Mouse (Mus musculus) neural tube, embryonic 14.5 days (tissue): ENCODE data around the gene Elf3. TPM values are rescaled to one million over a fixed set of nuclear protein-coding genes. Genes with fewer than 3 reads are reported as not detected.

ENCODE experiments used
- ATAC-seq: fragments of 200-750 bp; cut with Nextera tagmentation; 2 replicates; pipeline ENCODE4 v1.8.0; 2017; ENCODE audit warnings: low read depth, mild to moderate bottlenecking, moderate TSS enrichment, moderate library complexity
- H3K27ac ChIP-seq: fragments of 300-500 bp; sonication (generic); 2 replicates; pipeline ENCODE4 v1.5.1; 2014; ENCODE audit warnings: low read depth, mild to moderate bottlenecking, control low read depth, low read length, moderate library complexity, mixed read lengths
- H3K27me3 ChIP-seq: fragments of 300-500 bp; sonication (generic); 2 replicates; pipeline ENCODE4 v1.6.1; 2014; ENCODE audit warnings: low read length; ENCODE audit not compliant: control insufficient read depth, insufficient read depth
- H3K36me3 ChIP-seq: fragments of 300-500 bp; sonication (generic); 2 replicates; pipeline ENCODE4 v1.6.1; 2014; ENCODE audit warnings: low read length, mixed read lengths; ENCODE audit not compliant: control insufficient read depth, insufficient read depth
- H3K4me1 ChIP-seq: fragments of 300-500 bp; sonication (generic); 2 replicates; pipeline ENCODE4 v1.6.1; 2014; ENCODE audit warnings: low read length; ENCODE audit not compliant: control insufficient read depth, insufficient read depth
- H3K4me2 ChIP-seq: fragments of 300-500 bp; sonication (generic); 2 replicates; pipeline ENCODE4 v1.6.1; 2014; ENCODE audit warnings: mild to moderate bottlenecking, low read depth, low read length, control low read depth
- H3K4me3 ChIP-seq: fragments of 300-500 bp; sonication (generic); 2 replicates; pipeline ENCODE4 v1.5.1; 2014; ENCODE audit warnings: low read depth, low read length, control low read depth, mixed read lengths
- H3K9ac ChIP-seq: fragments of 300-500 bp; sonication (generic); replicated peaks from 2 replicates; pipeline ENCODE4 v1.6.1; 2014; ENCODE audit warnings: low read depth, mild to moderate bottlenecking, control low read depth, low read length, mixed read lengths
- H3K9me3 ChIP-seq: fragments of 300-500 bp; sonication (generic); 2 replicates; pipeline ENCODE4 v1.6.1; 2016; ENCODE audit warnings: low read length; ENCODE audit not compliant: control insufficient read depth
- WGBS: fragments of 180-500 bp; shearing (Covaris S2); extraction: QIAGEN DNeasy Blood & Tissue Kit; methylation state at CpG from one replicate; pipeline ENCODE4 v1.1.7; 2014; 5-methylcytosine and 5-hydroxymethylcytosine counted together
- polyA plus RNA-seq: library from polyadenylated mRNA; unstranded; fragments of >200 nt; fragmentation: Nextera tagmentation; extraction: Ambion mirVana; gene quantifications from 2 replicates; pipeline ENCODE4 v1.2.1, GENCODE M21; 2014

Elf3 gene
- polyA plus RNA-seq, 1 experiment from 2014 or later, result 0.35 TPM

GRCm38 (mm10) chr1:135271371-135271770 lies 13.0 kb upstream of the Elf3 start:
- WGBS, result 92% methylated on average over 9 of the region's 9 CpGs
- Histone ChIP-seq H3K4me2 (no peak overlapping the region), H3K4me3 (no peak overlapping the region), H3K9ac (no peak overlapping the region), H3K36me3 (peaks cover 22% of the 10 kb centered on the region), H3K9me3 (no peaks in the 10 kb centered on the region), H3K27ac (no peak overlapping the region), H3K27me3 (no peaks in the 10 kb centered on the region), H3K4me1 (no peaks in the 10 kb centered on the region)
- ATAC-seq, result no peak

GRCm38 (mm10) chr1:135267663-135268446 lies 9.5 kb upstream of the Elf3 start:
- 89% methylated on average over 10 of the region's 10 CpGs for WGBS

GRCm38 (mm10) chr1:135265834-135266233 lies 7.5 kb upstream of the Elf3 start:
- Histone ChIP-seq H3K27me3 (no peaks in the 10 kb centered on the region), H3K4me1 (no peaks in the 10 kb centered on the region), H3K27ac (no peak overlapping the region), H3K4me3 (no peak overlapping the region), H3K9ac (no peak overlapping the region), H3K9me3 (no peaks in the 10 kb centered on the region), H3K4me2 (no peak overlapping the region), H3K36me3 (peaks cover 25% of the 10 kb centered on the region)
- WGBS, result 88% methylated on average over 5 of the region's 5 CpGs
- ATAC-seq, result no peak

More at GRCm38 (mm10) chr1:135267663-135268446, 9.5 kb upstream of the Elf3 start:
- Histone ChIP-seq H3K27me3 (no peaks in the 10 kb centered on the region), H3K27ac (no peak overlapping the region), H3K9ac (no peak overlapping the region), H3K4me1 (no peaks in the 10 kb centered on the region), H3K4me2 (no peak overlapping the region), H3K36me3 (peaks cover 35% of the 10 kb centered on the region), H3K9me3 (no peaks in the 10 kb centered on the region), H3K4me3 (no peak overlapping the region)
- no peak for ATAC-seq

GRCm38 (mm10) chr1:135263316-135263715 lies 4.9 kb upstream of the Elf3 start:
- H3K4me1 ChIP-seq, result peaks cover 6% of the 10 kb centered on the region; the same call in 1 of the 2 replicates
- WGBS, result 90% methylated on average over 9 of the region's 9 CpGs
- H3K4me2 ChIP-seq, result no peak overlapping the region
- peaks cover 22% of the 10 kb centered on the region for H3K36me3 ChIP-seq
- ATAC-seq, result no peak
- H3K27ac ChIP-seq, result no peak overlapping the region
- H3K9ac ChIP-seq, result no peak overlapping the region
- H3K4me3 ChIP-seq, result no peak overlapping the region
- no peaks in the 10 kb centered on the region for H3K27me3 ChIP-seq
- H3K9me3 ChIP-seq, result no peaks in the 10 kb centered on the region

GRCm38 (mm10) chr1:135262329-135262728 lies 4.0 kb upstream of the Elf3 start:
- peaks cover 6% of the 10 kb centered on the region; the same call in 1 of the 2 replicates for H3K4me1 ChIP-seq
- no peak overlapping the region for H3K9ac ChIP-seq
- no peak overlapping the region for H3K4me2 ChIP-seq
- H3K27me3 ChIP-seq, result no peaks in the 10 kb centered on the region
- H3K27ac ChIP-seq, result no peak overlapping the region
- ATAC-seq, result no peak
- 83% methylated on average over 3 of the region's 3 CpGs for WGBS
- H3K36me3 ChIP-seq, result peaks cover 22% of the 10 kb centered on the region
- H3K9me3 ChIP-seq, result no peaks in the 10 kb centered on the region
- no peak overlapping the region for H3K4me3 ChIP-seq

- Histone ChIP-seq H3K36me3 (peaks cover 16% of the 10 kb centered on the region), H3K4me1 (peaks cover 6% of the 10 kb centered on the region; the same call in 1 of the 2 replicates), H3K9ac (no peak overlapping the region), H3K4me3 (no peak overlapping the region), H3K27ac (no peak overlapping the region), H3K9me3 (no peaks in the 10 kb centered on the region), H3K4me2 (no peak overlapping the region), H3K27me3 (no peaks in the 10 kb centered on the region)
- WGBS, result 78% methylated on average over 6 of the region's 6 CpGs
- no peak for ATAC-seq
Measured at GRCm38 (mm10) chr1:135260931-135261330, 2.6 kb upstream of the Elf3 start.

- ATAC-seq, result peak; percentile 86; the same call in 1 of the 2 replicates
- Histone ChIP-seq H3K9me3 (no peaks in the 10 kb centered on the region), H3K4me2 (peak overlapping the region; percentile 42; the same call in 1 of the 2 replicates), H3K4me3 (no peak overlapping the region), H3K4me1 (peaks cover 6% of the 10 kb centered on the region; the same call in 1 of the 2 replicates), H3K36me3 (0 out of 2 replicates have a peak, but pooled peaks cover 3% of the 10 kb centered on the region), H3K9ac (no peak overlapping the region), H3K27me3 (no peaks in the 10 kb centered on the region), H3K27ac (no peak overlapping the region)
- under 1% methylated on average over 10 of the region's 10 CpGs for WGBS
Measured at GRCm38 (mm10) chr1:135259128-135259436, 714 bp upstream of the Elf3 start.

GRCm38 (mm10) chr1:135256299-135256698 lies 2.1 kb downstream of the Elf3 start:
- Histone ChIP-seq H3K4me2 (no peak overlapping the region), H3K36me3 (no peaks in the 10 kb centered on the region), H3K9ac (no peak overlapping the region), H3K9me3 (no peaks in the 10 kb centered on the region), H3K4me3 (no peak overlapping the region), H3K4me1 (peaks cover 6% of the 10 kb centered on the region; the same call in 1 of the 2 replicates), H3K27me3 (no peaks in the 10 kb centered on the region), H3K27ac (no peak overlapping the region)
- WGBS, result 81% methylated on average over 6 of the region's 6 CpGs
- no peak for ATAC-seq

GRCm38 (mm10) chr1:135252854-135253253 lies 5.5 kb downstream of the Elf3 start:
- Histone ChIP-seq H3K27ac (no peak overlapping the region), H3K9ac (no peak overlapping the region), H3K27me3 (no peaks in the 10 kb centered on the region), H3K9me3 (no peaks in the 10 kb centered on the region), H3K4me3 (no peak overlapping the region), H3K4me2 (no peak overlapping the region), H3K36me3 (no peaks in the 10 kb centered on the region), H3K4me1 (no peaks in the 10 kb centered on the region)
- 68% methylated on average over 4 of the region's 4 CpGs for WGBS
- ATAC-seq, result no peak
